Mouse (Mus musculus): ENCODE measurements around the gene 2010003K11Rik.

- TF ChIP-seq CTCF (IDR thresholded peaks at IDR 0.05; ENCODE audit: extremely low read depth, insufficient read length, insufficient replicate concordance, low read depth, low read length) (no peak), POLR2A (IDR thresholded peaks at IDR 0.05; ENCODE audit: low read depth, low read length) (no peak)
Measured at GRCm38 (mm10) chr19:4521426-4522050, 23.2 kb upstream of the 2010003K11Rik start.
